Mouse (Mus musculus): ENCODE results near the gene Mmrn1.

- TF ChIP-seq CTCF (IDR thresholded peaks at IDR 0.05; ENCODE audit: extremely low read depth, insufficient read length, insufficient replicate concordance, low read depth, low read length) (no peak), POLR2A (IDR thresholded peaks at IDR 0.05; ENCODE audit: low read depth, low read length) (no peak)
These were observed 19.8 kb downstream of the Mmrn1 start for GRCm38 (mm10) chr6:60944621-60945020.
